Comparison of ENCODE assay signal across 8 mouse cellular contexts in the genomic region with DNA sequence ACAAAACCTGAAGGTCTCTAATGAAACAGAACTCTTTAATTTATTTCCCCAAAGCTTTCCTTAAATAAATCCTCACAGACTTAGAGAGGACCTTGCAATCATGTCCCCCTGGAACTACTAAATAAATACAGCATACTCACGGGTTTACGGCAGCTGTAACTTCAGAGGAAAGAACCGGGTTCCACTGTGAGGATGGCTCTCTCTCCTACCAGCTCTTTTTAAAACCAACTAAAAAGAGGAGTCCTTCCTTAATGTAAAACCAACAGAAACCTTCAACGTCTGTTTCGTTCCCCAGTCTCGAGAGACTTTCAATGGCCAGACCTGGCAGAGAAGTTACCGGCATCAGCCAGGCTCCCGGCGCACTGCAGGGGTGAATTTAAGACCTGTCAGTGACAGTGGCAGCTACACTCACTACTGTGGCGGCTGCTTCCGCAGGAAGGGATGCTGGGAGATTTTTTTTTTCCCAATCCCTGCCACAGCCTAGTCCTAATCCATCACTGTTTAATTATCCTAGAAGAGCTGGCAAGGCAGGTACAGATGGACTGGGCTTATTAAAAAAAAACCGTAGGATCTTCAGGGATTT. TPM values are rescaled to one million over a fixed set of nuclear protein-coding genes. Genes with fewer than 3 reads are reported as not detected.
DNase-seq lines count a peak whose midpoint lies in the region; ATAC-seq and TF ChIP-seq lines count a peak whose summit lies in the region.

No protein-coding gene starts in this region.

- H3K27me3 ChIP-seq in lung, postnatal 0 days (replicated peaks; ENCODE audit: insufficient read depth, low read length) = no peaks in the 10 kb centered on the region
- no peaks in the 10 kb centered on the region for H3K27me3 ChIP-seq in embryonic facial prominence, embryonic 13.5 days
- no peaks in the 10 kb centered on the region for H3K27me3 ChIP-seq in hindbrain, embryonic 11.5 days (ENCODE audit: control insufficient read depth, insufficient read depth, low read length)
- no peaks in the 10 kb centered on the region for H3K27me3 ChIP-seq in midbrain, embryonic 16.5 days (ENCODE audit: control insufficient read depth, insufficient read depth, low read depth, low read length)

- DNase-seq in lung, postnatal 0 days (ENCODE audit: low spot score) = peak; percentile 32
- DNase-seq in lung, adult 18-20 months = no peak
- peak; percentile 62 for DNase-seq in hindbrain, embryonic 11.5 days (ENCODE audit: low spot score)
- DNase-seq in left cerebral cortex, postnatal 25 days (ENCODE audit: low spot score in 2 of 2) = peak; percentile 48 to 75
- no peak for DNase-seq in thymus, postnatal 36 days
- no peak for DNase-seq in spleen, postnatal 4 days (ENCODE audit: low spot score in 2 of 2)

- H3K36me3 ChIP-seq in lung, postnatal 0 days (ENCODE audit: insufficient read depth, low read length) = no peaks in the 10 kb centered on the region
- no peaks in the 10 kb centered on the region for H3K36me3 ChIP-seq in embryonic facial prominence, embryonic 13.5 days
- H3K36me3 ChIP-seq in hindbrain, embryonic 11.5 days (ENCODE audit: control insufficient read depth, insufficient read depth, low read length) = no peaks in the 10 kb centered on the region
- no peaks in the 10 kb centered on the region for H3K36me3 ChIP-seq in midbrain, embryonic 16.5 days (ENCODE audit: control insufficient read depth, insufficient read depth, low read length)

- H3K4me1 ChIP-seq in lung, postnatal 0 days (ENCODE audit: insufficient read depth, low read depth, low read length) = peaks cover 6% of the 10 kb centered on the region; the same call in 1 of the 2 replicates
- peaks cover 23% of the 10 kb centered on the region for H3K4me1 ChIP-seq in embryonic facial prominence, embryonic 13.5 days
- no peaks in the 10 kb centered on the region for H3K4me1 ChIP-seq in hindbrain, embryonic 11.5 days (replicated peaks; ENCODE audit: control insufficient read depth, insufficient read depth, low read length)
- H3K4me1 ChIP-seq in midbrain, embryonic 16.5 days (ENCODE audit: control insufficient read depth, insufficient read depth, low read length) = peaks cover 6% of the 10 kb centered on the region; the same call in 1 of the 2 replicates

- H3K4me3 ChIP-seq in lung, postnatal 0 days (ENCODE audit: low read depth, low read length) = peak overlapping the region; percentile 25
- H3K4me3 ChIP-seq in embryonic facial prominence, embryonic 13.5 days = peak overlapping the region; percentile 42
- peak overlapping the region; percentile 39 for H3K4me3 ChIP-seq in hindbrain, embryonic 11.5 days (ENCODE audit: low read depth, low read length)
- peak overlapping the region; percentile 61 for H3K4me3 ChIP-seq in midbrain, embryonic 16.5 days (ENCODE audit: low read depth, low read length)

- H3K27ac ChIP-seq in lung, postnatal 0 days (ENCODE audit: low read length) = no peak overlapping the region
- no peak overlapping the region for H3K27ac ChIP-seq in embryonic facial prominence, embryonic 13.5 days
- H3K27ac ChIP-seq in hindbrain, embryonic 11.5 days (ENCODE audit: low read depth, low read length) = peak overlapping the region; percentile 33; the same call in 1 of the 2 replicates
- peak overlapping the region; percentile 84 for H3K27ac ChIP-seq in midbrain, embryonic 16.5 days (ENCODE audit: low read length)

- peak; percentile 28 for ATAC-seq in lung, postnatal 0 days
- ATAC-seq in embryonic facial prominence, embryonic 13.5 days (ENCODE audit: insufficient number of reproducible peaks, insufficient read depth, low FRiP score, low TSS enrichment, low read depth) = no peak
- ATAC-seq in hindbrain, embryonic 11.5 days (ENCODE audit: low FRiP score) = peak; percentile 69; the same call in 1 of the 2 replicates
- ATAC-seq in midbrain, embryonic 16.5 days = peak; percentile 80

- H3K9me3 ChIP-seq in lung, postnatal 0 days (ENCODE audit: low read length) = no peaks in the 10 kb centered on the region
- no peaks in the 10 kb centered on the region for H3K9me3 ChIP-seq in embryonic facial prominence, embryonic 13.5 days
- H3K9me3 ChIP-seq in hindbrain, embryonic 11.5 days (ENCODE audit: control insufficient read depth, low read length) = no peaks in the 10 kb centered on the region
- no peaks in the 10 kb centered on the region for H3K9me3 ChIP-seq in midbrain, embryonic 16.5 days (replicated peaks; ENCODE audit: control insufficient read depth, low read length, poor library complexity, severe bottlenecking)

- no peak for TF ChIP-seq CTCF in lung, postnatal 0 days (IDR thresholded peaks at IDR 0.05)

- peak overlapping the region; percentile 52 for H3K4me2 ChIP-seq in lung, postnatal 0 days (replicated peaks; ENCODE audit: low read depth, low read length)
- peak overlapping the region; percentile 88 for H3K4me2 ChIP-seq in embryonic facial prominence, embryonic 13.5 days
- H3K4me2 ChIP-seq in hindbrain, embryonic 11.5 days (replicated peaks; ENCODE audit: low read depth, low read length) = peak overlapping the region; percentile 63
- peak overlapping the region; percentile 75 for H3K4me2 ChIP-seq in midbrain, embryonic 16.5 days (ENCODE audit: low read length)

- whole genome bisulfite sequencing in lung, postnatal 0 days = 2% methylated on average over 12 of the region's 12 CpGs
- WGBS in embryonic facial prominence, embryonic 13.5 days = 3% methylated on average over 12 of the region's 12 CpGs
- 3% methylated on average over 12 of the region's 12 CpGs for WGBS in hindbrain, embryonic 11.5 days
- 2% methylated on average over 12 of the region's 12 CpGs for WGBS in midbrain, embryonic 16.5 days

- intact Hi-C loops in left cerebral cortex, postnatal 25 days (cut with DNase I) = loop anchor here (5.0 kb wide), 1 partner anchor 132 kb away; a partner anchor contains a TSS

- H3K9ac ChIP-seq in lung, postnatal 0 days (replicated peaks; ENCODE audit: low read depth) = no peak overlapping the region; the same call in 1 of the 2 replicates
- peak overlapping the region; percentile 64 for H3K9ac ChIP-seq in embryonic facial prominence, embryonic 13.5 days
- H3K9ac ChIP-seq in hindbrain, embryonic 11.5 days (ENCODE audit: low read depth, low read length) = peak overlapping the region; percentile 57
- peak overlapping the region; percentile 78 for H3K9ac ChIP-seq in midbrain, embryonic 16.5 days (ENCODE audit: low read depth, low read length)

- TF ChIP-seq EP300 in lung, postnatal 0 days (IDR thresholded peaks at IDR 0.05) = no peak

RNA-seq across cellular contexts. Expression of a gene that starts 39.2 kb away (rescaled TPM):
- 6.7 and 7.5 TPM in 2 replicates for polyA plus RNA-seq in lung, postnatal 0 days (2015; fragmentation: Nextera tagmentation; extraction: Ambion mirVana)
- 3.5 and 3.9 TPM in 2 replicates for polyA plus RNA-seq in embryonic facial prominence, embryonic 13.5 days (2015; fragmentation: Nextera tagmentation; extraction: Ambion mirVana)
- polyA plus RNA-seq in hindbrain, embryonic 11.5 days (2014; fragmentation: Nextera tagmentation; extraction: Ambion mirVana) = 1.8 and 2.9 TPM in 2 replicates
- 10 to 100 TPM; 61.7 to 66.5 TPM for total RNA-seq in left cerebral cortex, postnatal 25 days (2021)
- polyA plus RNA-seq in midbrain, embryonic 16.5 days (2015; fragmentation: Nextera tagmentation; extraction: Ambion mirVana) = 5.9 and 7.1 TPM in 2 replicates

Comparison
In these comparisons a context has a peak if more than half of its experiments do, and no peak if none do; other contexts are left out.
1. DNase-seq: peak in lung, postnatal 0 days (single experiment), hindbrain, embryonic 11.5 days (single experiment) and left cerebral cortex, postnatal 25 days (2 of 2); none in lung, adult 18-20 months (0 of 2), thymus, postnatal 36 days (0 of 2) and spleen, postnatal 4 days (0 of 2).
2. H3K27ac ChIP-seq: peak in hindbrain, embryonic 11.5 days (single experiment) and midbrain, embryonic 16.5 days (single experiment); none in lung, postnatal 0 days (single experiment) and embryonic facial prominence, embryonic 13.5 days (single experiment).
3. Peak in every context shown above with its lines, with median percentiles within 50 percentile points of each other: H3K4me2 ChIP-seq and H3K4me3 ChIP-seq.